Mouse (Mus musculus) ovary, postnatal 14 days (tissue): ENCODE measurements around the gene Mrps6.
"Not testable (repeated sequence)": the region's sequence is repeated elsewhere in the genome, so short reads cannot be mapped to it uniquely, and the experiment has no call there.

ENCODE experiments used
- DNase-seq: peaks from one replicate; pipeline ENCODE4 v3.0.0; 2022; ENCODE audit warnings: low spot score

Mrps6 gene

GRCm38 (mm10) chr16:92062832-92063231 lies 4.8 kb downstream of the Mrps6 start:
- no peak for DNase-seq

- no peak for DNase-seq
These were observed 6.7 kb downstream of the Mrps6 start for GRCm38 (mm10) chr16:92064801-92065200.

GRCm38 (mm10) chr16:92070338-92070737 lies 12.3 kb downstream of the Mrps6 start:
- DNase-seq: no peak

- no peak for DNase-seq
These were observed 18.7 kb downstream of the Mrps6 start for GRCm38 (mm10) chr16:92076797-92077196.

- DNase-seq: no peak
These were observed 25.8 kb downstream of the Mrps6 start for GRCm38 (mm10) chr16:92083771-92084453.

GRCm38 (mm10) chr16:92089225-92089624 lies 31.2 kb downstream of the Mrps6 start:
- no peak for DNase-seq

- no peak for DNase-seq
These were observed 33.8 kb downstream of the Mrps6 start for GRCm38 (mm10) chr16:92091876-92092275.

GRCm38 (mm10) chr16:92098351-92099051 lies 40.4 kb downstream of the Mrps6 start:
- DNase-seq: no peak

GRCm38 (mm10) chr16:92099598-92099997 lies 41.5 kb downstream of the Mrps6 start:
- DNase-seq: no peak

- no peak for DNase-seq
These were observed 42.0 kb downstream of the Mrps6 start for GRCm38 (mm10) chr16:92100111-92100510.

GRCm38 (mm10) chr16:92102115-92102514 lies 44.0 kb downstream of the Mrps6 start:
- DNase-seq: no peak

GRCm38 (mm10) chr16:92102931-92103330 lies 44.9 kb downstream of the Mrps6 start:
- DNase-seq: not testable (repeated sequence)

GRCm38 (mm10) chr16:92103572-92104331 lies 45.7 kb downstream of the Mrps6 start:
- no peak for DNase-seq

GRCm38 (mm10) chr16:92104332-92104590 lies 46.2 kb downstream of the Mrps6 start:
- no peak for DNase-seq

GRCm38 (mm10) chr16:92104951-92105350 lies 46.9 kb downstream of the Mrps6 start:
- DNase-seq: no peak

GRCm38 (mm10) chr16:92105631-92106030 lies 47.6 kb downstream of the Mrps6 start:
- no peak for DNase-seq

- no peak for DNase-seq
These were observed 49.3 kb downstream of the Mrps6 start for GRCm38 (mm10) chr16:92107346-92107745.

- peak; percentile 29 for DNase-seq
These were observed 56.7 kb downstream of the Mrps6 start for GRCm38 (mm10) chr16:92114706-92115241.

- DNase-seq: no peak
These were observed 57.7 kb downstream of the Mrps6 start for GRCm38 (mm10) chr16:92115611-92116421.

GRCm38 (mm10) chr16:92117337-92118209 lies 59.5 kb downstream of the Mrps6 start:
- no peak for DNase-seq

- no peak for DNase-seq
These were observed 61.0 kb downstream of the Mrps6 start for GRCm38 (mm10) chr16:92119013-92119515.
